Mouse (Mus musculus): ENCODE data around the gene Zfp473. TPM values are rescaled to one million over a fixed set of nuclear protein-coding genes. Genes with fewer than 3 reads are reported as not detected.

Zfp473 gene
- polyA plus RNA-seq, 1 experiment, result 0.18 TPM

DNA sequence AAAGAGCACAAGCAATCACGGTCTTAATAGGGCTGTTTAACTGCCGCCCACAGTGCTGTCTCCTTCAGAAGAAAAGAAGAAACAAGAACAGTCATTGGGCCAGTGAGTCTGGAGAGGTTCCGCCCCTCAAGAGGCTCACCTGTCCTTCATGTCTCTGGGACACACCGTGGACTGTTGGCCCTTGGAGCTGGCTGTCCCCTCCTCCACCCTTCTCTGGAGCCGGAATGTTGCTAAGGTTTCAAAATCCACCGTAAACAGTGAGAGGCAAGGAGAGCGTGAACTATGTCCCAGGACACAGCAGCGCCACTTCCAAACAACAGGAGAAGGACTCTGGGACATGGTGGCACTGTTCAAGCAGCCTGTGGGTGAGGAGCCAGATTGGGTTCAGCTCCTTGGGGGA, 67.2 kb downstream of the Zfp473 start:
- TF ChIP-seq CTCF (IDR thresholded peaks at IDR 0.05; ENCODE audit: insufficient read depth, low read length), result no peak
- peak; percentile 61; the same call in 1 of the 2 replicates for TF ChIP-seq POLR2A (IDR thresholded peaks at IDR 0.05; ENCODE audit: borderline replicate concordance, extremely low read depth, low read depth, low read length)
- H3K4me1 ChIP-seq (ENCODE audit: control insufficient read depth, insufficient read depth, low read length), result no peaks in the 10 kb centered on the region
- DNase-seq, result peak; percentile 73
- H3K4me3 ChIP-seq (replicated peaks; ENCODE audit: extremely low read depth, low read depth, low read length), result no peak overlapping the region
- 54% methylated on average over 8 of the region's 8 CpGs for WGBS

Other genes starting within 250 kb of the Zfp473 start
- gene Mybpc2, start 226.4 kb downstream of the Zfp473 start, polyA plus RNA-seq (2012; rRNA removed), result 1.0 and 10.5 TPM in 2 replicates
- gene Spib, start 219.0 kb downstream of the Zfp473 start, polyA plus RNA-seq (2012; rRNA removed), result 11.2 and 11.7 TPM in 2 replicates
- 34.3 and 38.3 TPM in 2 replicates for gene Pold1, start 202.2 kb downstream of the Zfp473 start, polyA plus RNA-seq (2012; rRNA removed)
- 194 and 216 TPM in 2 replicates for gene Nr1h2, start 197.1 kb downstream of the Zfp473 start, polyA plus RNA-seq (2012; rRNA removed)
- gene Napsa, start 178.7 kb downstream of the Zfp473 start, polyA plus RNA-seq (2012; rRNA removed), result 576 and 610 TPM in 2 replicates
- 36.0 and 42.5 TPM in 2 replicates for gene Kcnc3, start 160.4 kb downstream of the Zfp473 start, polyA plus RNA-seq (2012; rRNA removed)
- 223 and 227 TPM in 2 replicates for gene Myh14, start 80.2 kb downstream of the Zfp473 start, polyA plus RNA-seq (2012; rRNA removed)
- gene Izumo2, start 42.3 kb downstream of the Zfp473 start, polyA plus RNA-seq (2012; rRNA removed), result not detected in 2 replicates
- gene Vrk3, start 2.6 kb downstream of the Zfp473 start, polyA plus RNA-seq (2012; rRNA removed), result 42.0 and 51.9 TPM in 2 replicates
- 42.9 and 44.1 TPM in 2 replicates for gene Nup62, start 65.0 kb upstream of the Zfp473 start, polyA plus RNA-seq (2012; rRNA removed)
- gene Il4i1, start 65.3 kb upstream of the Zfp473 start, polyA plus RNA-seq (2012; rRNA removed), result 6.5 and 7.6 TPM in 2 replicates
- 191 and 231 TPM in 2 replicates for gene Atf5, start 65.6 kb upstream of the Zfp473 start, polyA plus RNA-seq (2012; rRNA removed)
- 96.6 and 130 TPM in 2 replicates for gene Akt1s1, start 97.9 kb upstream of the Zfp473 start, polyA plus RNA-seq (2012; rRNA removed)
- 95.7 and 114 TPM in 2 replicates for gene Tbc1d17, start 98.0 kb upstream of the Zfp473 start, polyA plus RNA-seq (2012; rRNA removed)
- gene Pnkp, start 106.1 kb upstream of the Zfp473 start, polyA plus RNA-seq (2012; rRNA removed), result 57.2 and 62.0 TPM in 2 replicates
- 274 and 280 TPM in 2 replicates for gene Ptov1, start 118.7 kb upstream of the Zfp473 start, polyA plus RNA-seq (2012; rRNA removed)
- gene Med25, start 141.7 kb upstream of the Zfp473 start, polyA plus RNA-seq (2012; rRNA removed), result 133 and 233 TPM in 2 replicates
- gene Fuz, start 145.0 kb upstream of the Zfp473 start, polyA plus RNA-seq (2012; rRNA removed), result 77.8 and 82.1 TPM in 2 replicates
- gene Ap2a1, start 178.4 kb upstream of the Zfp473 start, polyA plus RNA-seq (2012; rRNA removed), result 94.8 and 101 TPM in 2 replicates
- gene Tsks, start 192.2 kb upstream of the Zfp473 start, polyA plus RNA-seq (2012; rRNA removed), result 0.16 TPM in 1 of 2 replicates, not detected in the other
- 20.7 and 21.0 TPM in 2 replicates for gene Cpt1c, start 223.8 kb upstream of the Zfp473 start, polyA plus RNA-seq (2012; rRNA removed)
- gene Prmt1, start 235.5 kb upstream of the Zfp473 start, polyA plus RNA-seq (2012; rRNA removed), result 71.0 and 97.7 TPM in 2 replicates
- 125 and 130 TPM in 2 replicates for gene Irf3, start 246.6 kb upstream of the Zfp473 start, polyA plus RNA-seq (2012; rRNA removed)
- 37.1 and 38.3 TPM in 2 replicates for gene Bcl2l12, start 247.7 kb upstream of the Zfp473 start, polyA plus RNA-seq (2012; rRNA removed)

Data from lung, adult 2 months (tissue).